Mouse (Mus musculus): ENCODE results near the gene Chac1.

DNA sequence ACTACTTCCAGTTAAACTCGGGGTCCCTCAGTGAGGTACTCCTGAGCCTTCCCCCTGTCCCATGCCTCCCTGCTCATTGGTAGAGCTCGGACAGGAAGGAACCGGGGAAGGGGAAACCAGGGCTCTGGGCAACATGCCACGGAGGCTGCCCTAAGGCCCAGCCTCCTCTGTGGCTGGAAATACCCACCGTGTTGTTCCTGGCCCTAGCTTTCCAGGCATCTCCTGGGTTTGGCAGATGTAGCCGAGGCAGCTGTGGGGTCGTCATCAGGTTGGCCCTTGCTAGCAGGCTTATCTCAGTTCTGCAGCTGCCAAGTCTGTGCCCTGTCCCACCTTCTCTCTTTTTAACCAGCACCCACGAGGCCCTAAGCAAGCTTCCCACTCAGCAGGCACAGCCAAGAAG lies 30.5 kb upstream of the Chac1 start:
- TF ChIP-seq MYB (IDR thresholded peaks at IDR 0.05; ENCODE audit: low read depth, low read length) (no peak), MAZ (IDR thresholded peaks at IDR 0.05; ENCODE audit: low read depth, low read length) (no peak), ZC3H11A (IDR thresholded peaks at IDR 0.05; ENCODE audit: low read depth, low read length) (no peak), POLR2AphosphoS2 (IDR thresholded peaks at IDR 0.05; ENCODE audit: low read length) (no peak), CHD2 (IDR thresholded peaks at IDR 0.05; ENCODE audit: low read length) (no peak)
